Mouse (Mus musculus) hematopoietic stem cell, adult 5-6 weeks (primary cell): Measurements from ENCODE around the gene Eya2. TPM values are rescaled to one million over a fixed set of nuclear protein-coding genes. Genes with fewer than 3 reads are reported as not detected.
A peak's percentile ranks its signal among the peaks of the same experiment; 100 is the strongest.

Source experiments
- ATAC-seq, 2 experiments: fragments of 125-278 bp in 1 of 2; replicated peaks in 1 of 2; 2 replicates each; pipeline ENCODE4 v1.8.0; 2016 to 2017; ENCODE audit warnings: inconsistent platforms in 2 of 2, mild to moderate bottlenecking in 2 of 2, moderate number of reproducible peaks in 2 of 2, low read depth in 1 of 2, moderate TSS enrichment in 1 of 2; ENCODE audit not compliant: low FRiP score in 2 of 2, poor library complexity in 2 of 2, severe bottlenecking in 2 of 2, insufficient read depth in 1 of 2, low TSS enrichment in 1 of 2
- total RNA-seq: library from RNA; stranded (forward); fragments of 172-1452, 232-1000 nt; gene quantifications from 2 replicates; pipeline ENCODE4 v1.2.3, GENCODE M21; 2017

The Eya2 gene
- total RNA-seq, 1 experiment from 2014 or later: 32.9 TPM

DNA sequence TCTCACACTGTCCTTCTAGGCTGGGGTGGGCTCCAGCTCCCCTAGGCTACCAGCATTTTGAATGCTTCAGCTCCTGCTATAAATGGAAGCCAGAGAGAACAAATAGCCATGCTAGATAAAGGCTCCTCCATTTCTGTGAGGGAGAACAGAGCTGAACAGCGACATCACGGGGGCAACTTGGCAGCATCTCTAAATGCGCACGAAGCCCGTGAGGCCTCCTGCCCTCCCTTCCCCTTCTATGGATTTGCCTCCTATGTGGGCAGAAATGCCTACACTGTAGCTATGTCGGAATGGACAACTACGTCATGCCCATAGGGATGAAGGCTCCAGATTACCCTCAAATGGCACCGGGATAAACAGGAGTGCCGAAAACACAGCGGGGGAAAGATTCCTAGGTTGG, 222.6 kb downstream of the Eya2 start:
- no peak for ATAC-seq

DNA sequence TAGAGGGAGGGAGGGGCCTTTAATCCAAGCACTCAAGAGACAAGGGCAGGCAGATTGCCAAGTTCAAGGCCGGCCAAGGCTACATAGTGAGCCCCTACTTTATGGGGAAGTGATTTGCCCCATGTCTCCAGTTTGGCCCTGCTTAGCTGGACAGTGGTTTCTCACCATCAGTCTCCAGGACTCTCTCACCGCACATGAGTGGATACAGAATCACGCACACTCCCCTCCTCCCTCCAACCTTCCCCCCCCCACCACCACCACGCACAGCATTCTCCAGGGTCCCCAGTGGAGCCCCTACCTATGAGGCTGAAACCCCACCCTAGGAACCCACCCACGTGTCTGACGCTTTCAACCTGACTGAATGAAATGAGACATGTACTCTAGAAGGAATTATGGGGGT, 223.7 kb downstream of the Eya2 start:
- no peak for ATAC-seq

DNA sequence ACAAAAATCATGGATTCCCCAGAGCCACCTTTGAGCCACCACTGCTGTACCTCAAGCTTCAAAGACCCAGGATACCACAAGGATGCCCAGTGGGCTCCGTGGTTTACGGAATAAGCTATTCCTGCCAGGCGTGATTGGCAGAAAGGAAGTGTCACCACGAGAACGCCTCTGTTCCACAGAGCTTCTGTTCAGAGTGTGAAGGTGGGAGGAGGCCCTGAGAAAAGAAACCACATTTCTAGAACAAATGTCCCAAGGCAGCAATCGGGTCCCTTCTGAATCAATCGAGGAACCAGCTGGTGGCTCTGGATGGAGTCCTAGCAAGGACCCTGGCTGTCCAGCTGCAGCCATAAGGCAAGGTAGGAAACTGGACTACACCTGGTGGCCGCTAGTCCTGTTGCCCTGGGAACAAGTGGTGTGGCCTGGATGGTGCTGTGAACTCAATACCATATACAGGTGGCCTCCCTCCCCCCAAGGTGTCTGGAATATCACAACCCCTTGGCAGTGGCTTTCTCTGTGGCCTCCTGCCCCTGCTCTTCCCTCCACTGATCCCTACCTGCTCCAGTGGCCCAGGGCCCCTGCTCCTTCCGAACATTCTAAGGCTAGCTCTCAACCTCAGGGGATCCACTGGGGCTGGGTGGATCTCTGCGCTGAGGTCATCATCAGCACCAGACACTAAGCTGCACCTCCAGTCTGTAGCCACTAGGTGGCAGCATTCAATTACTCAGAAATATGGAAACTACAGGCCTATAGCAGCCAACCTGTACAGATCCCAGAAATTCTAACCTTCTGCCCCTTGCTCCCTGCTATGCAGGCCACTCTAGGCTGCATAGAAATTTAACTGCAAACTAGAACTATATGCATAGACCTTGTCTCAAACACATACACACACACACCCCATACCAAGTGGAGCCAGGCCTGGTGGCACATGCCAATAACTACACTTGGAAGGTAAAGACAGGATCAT, 224.4 kb downstream of the Eya2 start:
- peak; percentile 66 to 70 for ATAC-seq

DNA sequence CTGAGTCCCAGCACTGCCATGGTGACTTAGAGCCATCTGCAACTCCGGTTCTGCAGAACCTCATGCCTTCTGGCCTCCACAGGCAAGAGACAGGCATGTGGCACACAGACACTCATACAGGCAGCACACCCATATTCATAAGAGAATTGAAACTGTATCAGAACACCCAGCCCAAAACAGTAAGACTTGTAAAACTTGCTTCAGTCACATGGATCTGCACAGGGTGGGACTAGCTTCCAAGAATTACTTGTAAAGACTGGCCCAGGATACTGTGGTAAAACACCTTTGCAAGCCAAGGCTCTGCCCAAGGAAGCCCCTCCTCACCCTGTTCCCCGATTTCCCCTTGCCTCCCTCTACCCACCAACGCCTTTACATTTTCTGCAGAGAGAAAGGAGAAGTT, 225.2 kb downstream of the Eya2 start:
- no peak for ATAC-seq

DNA sequence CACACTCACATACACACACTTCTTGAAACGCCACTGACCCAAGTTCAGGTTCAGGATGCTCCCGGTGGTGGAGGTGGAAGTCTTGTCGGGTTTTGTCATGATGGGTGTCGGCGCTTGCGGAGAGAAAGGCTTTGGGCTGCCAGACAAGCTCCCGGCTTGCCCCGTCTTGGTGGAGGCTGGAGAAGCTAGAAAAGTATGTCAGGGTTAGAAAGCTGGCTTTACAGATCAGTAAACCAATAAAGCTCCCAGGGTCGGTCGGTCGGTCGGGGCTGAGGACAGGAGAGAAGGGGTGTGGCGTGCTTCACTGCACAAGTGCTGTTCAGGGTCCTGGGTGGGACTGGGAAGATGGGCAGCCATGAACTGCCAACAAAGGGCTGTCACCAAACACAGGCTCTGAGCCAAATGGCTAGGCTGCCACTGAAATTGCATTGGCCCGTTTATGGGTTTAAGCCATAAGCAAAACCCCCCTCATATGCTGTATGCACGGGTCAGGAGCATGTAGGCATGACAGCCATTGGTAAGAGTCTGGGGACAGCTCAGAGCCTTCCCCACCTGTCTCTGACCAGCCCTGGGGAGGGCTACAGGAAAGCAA, 225.8 kb downstream of the Eya2 start:
- no peak for ATAC-seq

Other genes with a start within 250 kb of the Eya2 start
- gene Zfp663, start 226.3 kb upstream of the Eya2 start, total RNA-seq: not detected in 2 replicates
- 0.25 TPM in 1 of 2 replicates, not detected in the other for gene Zfp334, start 206.8 kb upstream of the Eya2 start, total RNA-seq
- gene Ocstamp, start 194.6 kb upstream of the Eya2 start, total RNA-seq: not detected in 2 replicates
- gene Slc13a3, start 121.8 kb upstream of the Eya2 start, total RNA-seq: not detected in 2 replicates
- gene Trp53rka, start 101.7 kb upstream of the Eya2 start, total RNA-seq: 8.0 and 13.8 TPM in 2 replicates
- gene Slc2a10, start 91.2 kb upstream of the Eya2 start, total RNA-seq: 0.84 and 3.1 TPM in 2 replicates